Mouse (Mus musculus) heart, postnatal 25 days (tissue): Measurements from ENCODE around the gene Cars. TPM values are rescaled to one million over a fixed set of nuclear protein-coding genes. Genes with fewer than 3 reads are reported as not detected.
"Not testable (repeated sequence)": the region's sequence is repeated elsewhere in the genome, so short reads cannot be mapped to it uniquely, and the experiment has no call there.

Experiments
- DNase-seq: peaks from one replicate; pipeline ENCODE4 v3.0.0; 2022; ENCODE audit warnings: low spot score
- intact Hi-C: fragments of 180-260 bp; cut with DNase I; formaldehyde crosslinking; loops from one replicate; pipeline ENCODE4 v1.15.1; 2025
- total RNA-seq, 2 experiments: library from RNA; stranded (reverse); gene quantifications; 2 replicates each; pipeline ENCODE4 v1.2.3; 2021

Gene Cars
- total RNA-seq, 2 experiments from 2014 or later = 18.3 to 18.4 TPM

GRCm38 (mm10) chr7:143592255-143592654, 7.6 kb downstream of the Cars start:
- intact Hi-C loops = no loop called here
- DNase-seq = no peak

GRCm38 (mm10) chr7:143588006-143588405, 11.9 kb downstream of the Cars start:
- DNase-seq = peak; percentile 19
- intact Hi-C loops = no loop called here

GRCm38 (mm10) chr7:143587586-143587985, 12.3 kb downstream of the Cars start:
- intact Hi-C loops = no loop called here
- no peak for DNase-seq

- DNase-seq = no peak
- intact Hi-C loops = loop anchor here (1.0 to 5.0 kb wide), 3 partner anchors 112 to 180 kb away; no protein-coding TSS in a partner anchor
Measured at GRCm38 (mm10) chr7:143583956-143584355, 15.9 kb downstream of the Cars start.

GRCm38 (mm10) chr7:143583025-143583424, 16.9 kb downstream of the Cars start:
- no peak for DNase-seq
- intact Hi-C loops = loop anchor here (5.0 kb wide), 1 partner anchor 164 kb away; no protein-coding TSS in a partner anchor

GRCm38 (mm10) chr7:143575751-143576150, 24.1 kb downstream of the Cars start:
- intact Hi-C loops = no loop called here
- no peak for DNase-seq

GRCm38 (mm10) chr7:143565648-143566039, 34.2 kb downstream of the Cars start:
- DNase-seq = no peak
- intact Hi-C loops = no loop called here

GRCm38 (mm10) chr7:143565015-143565647, 34.8 kb downstream of the Cars start:
- intact Hi-C loops = no loop called here
- DNase-seq = no peak

GRCm38 (mm10) chr7:143563787-143564186, 36.1 kb downstream of the Cars start:
- intact Hi-C loops = no loop called here
- no peak for DNase-seq

GRCm38 (mm10) chr7:143557616-143558015, 42.3 kb downstream of the Cars start:
- intact Hi-C loops = no loop called here

GRCm38 (mm10) chr7:143556964-143557610, 42.8 kb downstream of the Cars start:
- DNase-seq = peak; percentile 22
- intact Hi-C loops = no loop called here

More at GRCm38 (mm10) chr7:143557616-143558015, 42.3 kb downstream of the Cars start:
- DNase-seq = no peak

GRCm38 (mm10) chr7:143549588-143550220, 50.2 kb downstream of the Cars start:
- intact Hi-C loops = loop anchor here (5.0 kb wide), 1 partner anchor 273 kb away; the partner anchor contains the start of genes Dhcr7 and Nadsyn1
- DNase-seq = no peak

- DNase-seq = peak; percentile 100
- intact Hi-C loops = loop anchor here (5.0 kb wide), 1 partner anchor 273 kb away; the partner anchor contains the start of genes Dhcr7 and Nadsyn1
Measured at GRCm38 (mm10) chr7:143548976-143549457, 50.9 kb downstream of the Cars start, which contains the start of gene Nap1l4. Nap1l4 (minus strand) TSS chr7:143549106.

- no peak for DNase-seq
- intact Hi-C loops = loop anchor here (5.0 kb wide), 1 partner anchor 274 kb away; the partner anchor contains the start of genes Dhcr7 and Nadsyn1
Measured at GRCm38 (mm10) chr7:143548231-143548961, 51.5 kb downstream of the Cars start.

- intact Hi-C loops = loop anchor here (5.0 kb wide), 1 partner anchor 276 kb away; the partner anchor contains the start of genes Dhcr7 and Nadsyn1
- no peak for DNase-seq
Measured at GRCm38 (mm10) chr7:143546554-143546953, 53.3 kb downstream of the Cars start.

GRCm38 (mm10) chr7:143544368-143544767, 55.5 kb downstream of the Cars start:
- no peak for DNase-seq
- intact Hi-C loops = no loop called here

- DNase-seq = no peak
- intact Hi-C loops = no loop called here
Measured at GRCm38 (mm10) chr7:143538671-143539070, 61.2 kb downstream of the Cars start.

- DNase-seq, intact Hi-C loops: not testable (repeated sequence)
Measured at GRCm38 (mm10) chr7:143538229-143538628, 61.7 kb downstream of the Cars start.

GRCm38 (mm10) chr7:143536251-143536650, 63.6 kb downstream of the Cars start:
- DNase-seq = no peak

GRCm38 (mm10) chr7:143533284-143533683, 66.6 kb downstream of the Cars start:
- DNase-seq = no peak
- intact Hi-C loops = no loop called here

More at GRCm38 (mm10) chr7:143536251-143536650, 63.6 kb downstream of the Cars start:
- intact Hi-C loops = no loop called here
